Mouse (Mus musculus) megakaryocyte, embryonic 14.5 days (primary cell): ENCODE results near the gene Ect2l.

Experiments used
- FLI1 ChIP-seq: IDR thresholded peaks from 2 replicates; pipeline ENCODE4 v1.6.1; 2012; ENCODE audit warnings: low read length, inconsistent platforms, mixed read lengths
- GATA1 ChIP-seq: IDR thresholded peaks from 3 replicates; pipeline ENCODE4 v1.6.1; 2012; ENCODE audit warnings: mixed read lengths, low read length, inconsistent platforms, borderline replicate concordance

GRCm38 (mm10) chr10:18191706-18192105 lies 19.0 kb downstream of the Ect2l start:
- TF ChIP-seq GATA1 (no peak), FLI1 (no peak)
